Mouse (Mus musculus) gastrocnemius, adult 18-20 months (tissue): ENCODE measurements around the gene Gnpat. TPM values are rescaled to one million over a fixed set of nuclear protein-coding genes. Genes with fewer than 3 reads are reported as not detected.

ENCODE experiments used
- DNase-seq: peaks from one replicate; pipeline ENCODE4 v3.0.0; 2021; ENCODE audit warnings: low spot score
- total RNA-seq, 2 experiments: library from RNA; stranded (reverse); gene quantifications; 2 replicates each; pipeline ENCODE4 v1.2.3; 2021

Gene Gnpat
- total RNA-seq, 2 experiments from 2014 or later, result 138 to 151 TPM

DNA sequence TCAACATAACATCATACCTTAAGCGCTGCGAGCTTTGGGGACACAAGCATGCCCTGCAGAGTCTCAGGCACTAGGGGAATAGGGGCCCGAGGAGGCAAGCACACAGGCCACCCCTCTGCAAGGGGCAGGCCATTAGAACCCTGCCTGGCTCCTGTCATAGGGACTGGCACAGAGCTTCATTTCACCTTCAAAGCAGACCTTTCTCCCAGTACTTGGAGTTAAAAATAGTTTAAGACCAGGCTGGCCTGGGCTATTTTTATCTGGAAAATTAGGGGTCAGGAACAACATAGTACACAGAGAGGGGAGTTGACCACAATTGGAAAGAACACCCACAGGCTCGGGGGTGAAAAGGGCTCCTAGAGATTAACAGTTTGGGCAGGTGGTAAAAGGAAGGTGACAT lies 74.5 kb downstream of the Gnpat start:
- DNase-seq, result peak; percentile 50

Other genes starting within 250 kb of the Gnpat start
- 10 to 100 TPM; 10.0 to 15.7 TPM for gene 2310022B05Rik, start 199.7 kb upstream of the Gnpat start, total RNA-seq
- gene Ttc13, start 141.1 kb upstream of the Gnpat start, total RNA-seq, result 10 to 100 TPM; 17.1 to 20.6 TPM
- 1 to 10 TPM; 2.6 to 3.1 TPM for gene Arv1, start 140.9 kb upstream of the Gnpat start, total RNA-seq
- gene Fam89a, start 111.2 kb upstream of the Gnpat start, total RNA-seq, result 1 to 10 TPM in 1 of 2 experiments, under 1 TPM in 1; 0.62 to 1.5 TPM
- gene Trim67, start 69.9 kb upstream of the Gnpat start, total RNA-seq, result under 1 TPM; 0.05 to 0.21 TPM
- 10 to 100 TPM; 32.1 to 33.6 TPM for gene 2810004N23Rik, start 87 bp downstream of the Gnpat start, total RNA-seq
- 1 to 10 TPM; 6.9 to 7.4 TPM for gene Exoc8, start 34.7 kb downstream of the Gnpat start, total RNA-seq
- gene Sprtn, start 34.9 kb downstream of the Gnpat start, total RNA-seq, result 1 to 10 TPM; 5.5 to 5.9 TPM
- gene Egln1, start 86.3 kb downstream of the Gnpat start, total RNA-seq, result 100 to 1,000 TPM; 155 to 180 TPM
- 10 to 100 TPM; 71.4 to 86.4 TPM for gene Tsnax, start 150.0 kb downstream of the Gnpat start, total RNA-seq
- gene Disc1, start 191.2 kb downstream of the Gnpat start, total RNA-seq, result under 1 TPM; 0.71 to 0.85 TPM